In the genomic region with DNA sequence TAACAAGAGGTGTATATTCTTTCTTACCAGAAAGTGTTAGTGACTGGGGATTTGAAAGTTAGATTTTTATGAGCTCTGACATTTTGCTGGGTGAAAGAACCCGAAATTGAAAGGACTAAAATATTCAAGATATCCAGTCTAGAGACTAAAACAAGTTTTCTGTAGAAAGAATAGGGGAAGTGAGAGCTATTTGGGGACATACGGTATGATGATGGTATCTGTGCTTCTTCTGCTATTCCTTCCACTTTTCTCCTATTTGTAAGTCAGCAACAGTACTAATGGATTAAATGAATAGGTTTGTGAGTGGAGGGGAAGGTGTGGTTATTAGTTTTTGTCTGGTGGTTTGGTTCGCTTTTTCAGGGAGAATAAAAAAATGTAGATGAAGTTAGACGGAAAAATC, we compare ENCODE assay signal across 15 mouse cellular contexts.
"Had no signal": no experiment of that assay in that cellular context is flagged by ENCODE, and none has a peak within 500 bp of the region (broad histone marks: within the 10 kb centered on the region; RNA-seq: fewer than 3 reads in every experiment).

No protein-coding gene starts in this region.

- H3K4me3 ChIP-seq: left cerebral cortex, adult 2 months; liver, embryonic 13.5 days had no signal

- H3K36me3 ChIP-seq: liver, embryonic 13.5 days had no signal

- H3K27me3 ChIP-seq: liver, embryonic 13.5 days had no signal

- DNase-seq: kidney, adult 2 months; kidney, postnatal 10 days; kidney, postnatal 36 days; layer of hippocampus, postnatal 36 days; liver, embryonic 13.5 days; lung, adult 2 months; lung, postnatal 14 days; midbrain, embryonic 14.5 days; thymus, adult 2 months; thymus, postnatal 14 days; thymus, postnatal 4 days had no signal

- H3K27ac ChIP-seq: left cerebral cortex, adult 2 months; liver, embryonic 13.5 days; macrophage; stomach, postnatal 0 days had no signal

- H3K9me3 ChIP-seq: liver, embryonic 13.5 days had no signal

- H3K4me2 ChIP-seq: liver, embryonic 13.5 days; midbrain, embryonic 11.5 days had no signal

- H3K9ac ChIP-seq: liver, embryonic 13.5 days had no signal
